Mouse (Mus musculus): ENCODE measurements at regions not wholly inside any gene's neighbourhood (a gene's known extent, or its start where the extent isn't known, plus 50 kb on each side); places are given as distances from the start of the nearest gene placed in this dataset.

DNA sequence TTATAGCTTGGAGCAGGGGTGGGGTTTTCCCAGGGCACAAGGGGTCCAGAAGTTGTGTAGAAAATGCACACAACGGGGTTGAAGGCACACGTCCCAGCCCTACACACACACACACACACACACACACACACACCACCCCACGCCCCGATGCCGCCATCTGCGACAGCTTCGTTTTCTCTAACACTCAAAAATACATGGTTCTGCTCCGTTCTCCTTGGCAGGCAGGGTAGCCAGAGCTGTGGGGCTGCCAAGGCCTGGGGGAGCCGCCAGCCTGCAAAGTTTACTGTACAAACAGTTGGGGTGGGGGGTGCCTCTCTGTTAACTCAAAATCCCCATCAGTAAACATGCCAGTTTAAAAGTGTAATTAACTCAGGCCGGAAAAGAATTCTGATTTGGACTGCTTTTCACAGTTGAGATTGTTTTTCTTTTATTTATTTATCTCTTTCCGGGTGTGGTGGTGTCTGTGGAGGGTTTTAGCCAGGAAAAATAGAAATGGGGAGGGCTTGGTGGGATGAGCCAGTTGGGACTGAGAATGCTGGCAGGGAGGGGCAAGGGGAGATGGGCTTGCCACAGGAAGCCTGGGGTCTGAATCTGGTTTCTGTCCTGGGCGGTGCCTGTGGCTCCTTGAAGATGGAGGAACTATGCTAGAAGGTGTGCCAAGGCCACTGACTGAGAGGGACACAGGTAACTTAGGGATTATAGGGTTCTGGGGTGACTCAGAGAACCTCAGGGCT, 148.4 kb upstream of the Rtl1 start:
- TF ChIP-seq POLR2A (IDR thresholded peaks at IDR 0.05; ENCODE audit: control insufficient read depth, low read depth, low read length): no peak
- no peak for TF ChIP-seq CTCF (IDR thresholded peaks at IDR 0.05; ENCODE audit: control insufficient read depth, insufficient read depth, insufficient replicate concordance, low read depth, low read length)
